Mouse (Mus musculus) liver, postnatal 0 days (tissue): Measurements from ENCODE around the gene Prm3.

ENCODE experiments used
- CTCF ChIP-seq: sonication (generic); IDR thresholded peaks from 2 replicates; pipeline ENCODE4 v1.5.1; 2016; ENCODE audit warnings: antibody characterized with exemption, low read depth
- EP300 ChIP-seq: IDR thresholded peaks from 2 replicates; pipeline ENCODE4 v1.6.1; 2016; ENCODE audit warnings: antibody characterized with exemption, low read depth, mild to moderate bottlenecking

- TF ChIP-seq EP300 (no peak), CTCF (no peak)
These were observed 28.0 kb downstream of the Prm3 start for GRCm38 (mm10) chr16:10762569-10763180.
